Mouse (Mus musculus) cerebellum, postnatal 4 days (tissue): ENCODE results near the gene Rnf40.

ENCODE experiments used
- DNase-seq, 2 experiments: peaks; one replicate each; pipeline ENCODE4 v3.0.0; 2022; ENCODE audit warnings: low spot score in 2 of 2, mixed read lengths in 1 of 2

The Rnf40 gene

GRCm38 (mm10) chr7:127649206-127649605 is 60.6 kb downstream of the Rnf40 start:
- DNase-seq: no peak

- no peak for DNase-seq
Measured at GRCm38 (mm10) chr7:127651624-127652023, 63.1 kb downstream of the Rnf40 start.

- DNase-seq: no peak
Measured at GRCm38 (mm10) chr7:127652050-127652449, 63.5 kb downstream of the Rnf40 start.

DNA sequence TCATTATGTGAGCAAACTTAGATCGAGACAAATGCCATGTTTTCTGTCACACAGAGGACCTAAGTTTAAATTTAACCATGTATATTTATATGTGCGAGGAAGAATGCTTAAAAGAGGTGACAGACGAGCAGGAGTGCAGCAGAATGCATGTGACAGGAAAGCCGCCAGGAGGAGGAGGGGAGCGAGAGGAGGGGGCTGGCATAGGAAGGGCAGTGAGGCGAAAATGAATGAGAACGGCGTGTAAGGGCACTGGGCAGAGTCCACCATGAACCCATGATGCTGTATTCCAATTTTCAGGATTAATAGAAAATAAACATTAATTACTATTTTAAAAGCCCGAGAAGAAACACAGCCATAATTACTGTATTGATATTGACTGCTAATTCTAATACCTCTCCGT is 65.8 kb downstream of the Rnf40 start:
- no peak for DNase-seq
